ENCODE assay signal across 24 mouse cellular contexts in the genomic region with DNA sequence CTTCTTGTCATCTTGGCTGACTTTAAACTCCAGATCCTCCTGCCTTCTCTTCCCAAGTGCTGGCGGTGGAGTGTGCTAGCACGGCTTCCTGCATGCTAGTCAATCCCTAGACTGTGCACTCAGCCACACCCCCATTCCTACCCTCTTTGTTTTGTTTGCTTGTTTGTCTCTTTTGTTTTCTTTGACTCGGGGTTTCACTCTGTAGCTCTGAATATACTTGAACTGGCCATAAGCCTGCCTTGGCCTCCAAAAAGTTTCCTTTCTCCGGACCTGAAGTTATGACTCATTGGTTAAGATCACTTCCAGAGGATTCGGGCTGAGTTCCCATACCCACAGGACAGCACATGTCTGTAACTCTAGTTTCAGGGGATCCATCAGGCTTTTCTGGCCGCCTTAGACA. TPM values are rescaled to one million over a fixed set of nuclear protein-coding genes. Genes with fewer than 3 reads are reported as not detected.
DNase-seq lines count a peak whose midpoint lies in the region; TF ChIP-seq lines count a peak whose summit lies in the region.
"Had no signal": no experiment of that assay in that cellular context is flagged by ENCODE, and none has a peak within 500 bp of the region (broad histone marks: within the 10 kb centered on the region; RNA-seq: fewer than 3 reads in every experiment).

No protein-coding gene starts in this region.

- no peaks in the 10 kb centered on the region for H3K27me3 ChIP-seq in midbrain, embryonic 10.5 days (ENCODE audit: low read depth, poor library complexity, severe bottlenecking)
- H3K27me3 ChIP-seq: CH12.LX; forebrain, embryonic 15.5 days; intestine, embryonic 15.5 days; Patski had no signal

- intact Hi-C loops in gastrocnemius, adult 2 months (cut with DNase I) = no loop called here

- TF ChIP-seq CTCF in gastrocnemius, adult 2 months (IDR thresholded peaks at IDR 0.05) = no peak
- no peak for TF ChIP-seq CTCF in embryonic fibroblast, embryonic 13.5 days (IDR thresholded peaks at IDR 0.05; ENCODE audit: borderline replicate concordance, insufficient read depth, low read length)

- no peaks in the 10 kb centered on the region for H3K36me3 ChIP-seq in midbrain, embryonic 10.5 days
- H3K36me3 ChIP-seq: embryonic facial prominence, embryonic 13.5 days; forebrain, embryonic 10.5 days; forebrain, embryonic 15.5 days; heart, embryonic 10.5 days; hindbrain, embryonic 10.5 days; intestine, embryonic 15.5 days had no signal

- DNase-seq in gastrocnemius, adult 2 months = peak; percentile 30
- DNase-seq in gastrocnemius, postnatal 4 days (ENCODE audit: low spot score in 2 of 2) = no peak
- DNase-seq in 3134 (ENCODE audit: extremely low read depth, insufficient read length, low spot score) (peak; percentile 74), NIH3T3 (ENCODE audit: low read depth) (peak; percentile 94), MN1 (ENCODE audit: low spot score) (no peak)
- no peak for DNase-seq in neural tube, embryonic 10.5 days (ENCODE audit: extremely low spot score, low spot score)
- DNase-seq in midbrain, embryonic 10.5 days (ENCODE audit: low spot score) = no peak
- DNase-seq: cerebellum, adult 11-12 months; cerebellum, adult 9-11 months; cerebellum, postnatal 36 days; gastrocnemius, postnatal 14 days had no signal

- 62% methylated on average over 6 of the region's 6 CpGs for WGBS in midbrain, embryonic 10.5 days

- no peak for TF ChIP-seq POLR2A in embryonic fibroblast, embryonic 13.5 days (IDR thresholded peaks at IDR 0.05; ENCODE audit: low read depth, low read length)

- H3K4me3 ChIP-seq in gastrocnemius, adult 2 months = no peak overlapping the region
- H3K4me3 ChIP-seq in embryonic fibroblast, embryonic 13.5 days (ENCODE audit: insufficient read depth, low read length) = no peak overlapping the region
- no peak overlapping the region for H3K4me3 ChIP-seq in midbrain, embryonic 10.5 days
- H3K4me3 ChIP-seq: embryonic facial prominence, embryonic 13.5 days; forebrain, embryonic 10.5 days; forebrain, embryonic 15.5 days; heart, embryonic 10.5 days; hindbrain, embryonic 10.5 days; intestine, embryonic 15.5 days had no signal

- peak overlapping the region; percentile 40; the same call in 1 of the 2 replicates for H3K27ac ChIP-seq in gastrocnemius, adult 2 months
- H3K27ac ChIP-seq in embryonic fibroblast, embryonic 13.5 days (ENCODE audit: insufficient read depth, low read length) = peak overlapping the region; percentile 71
- no peak overlapping the region for H3K27ac ChIP-seq in midbrain, embryonic 10.5 days (replicated peaks)
- H3K27ac ChIP-seq: embryonic facial prominence, embryonic 13.5 days; forebrain, embryonic 10.5 days; forebrain, embryonic 15.5 days; heart, embryonic 10.5 days; hindbrain, embryonic 10.5 days; hindbrain, embryonic 14.5 days; intestine, embryonic 15.5 days had no signal

- no peaks in the 10 kb centered on the region for H3K9me3 ChIP-seq in midbrain, embryonic 10.5 days (replicated peaks)
- H3K9me3 ChIP-seq: embryonic facial prominence, embryonic 13.5 days; forebrain, embryonic 10.5 days; forebrain, embryonic 15.5 days; heart, embryonic 10.5 days; hindbrain, embryonic 10.5 days; intestine, embryonic 15.5 days had no signal

- peaks cover 2% of the 10 kb centered on the region; the same call in 1 of the 2 replicates for H3K4me1 ChIP-seq in embryonic fibroblast, embryonic 13.5 days (ENCODE audit: control insufficient read depth, insufficient read depth, low read length)
- H3K4me1 ChIP-seq in midbrain, embryonic 10.5 days = peaks cover 11% of the 10 kb centered on the region
- H3K4me1 ChIP-seq: embryonic facial prominence, embryonic 13.5 days; forebrain, embryonic 15.5 days; heart, embryonic 10.5 days; intestine, embryonic 15.5 days had no signal

RNA-seq across cellular contexts. Expression of a gene that starts 9.3 kb away (rescaled TPM):
- total RNA-seq in gastrocnemius, adult 2 months (2021) = under 1 TPM in 1 of 2 experiments, not detected in 1; 0.25 TPM
- total RNA-seq in gastrocnemius, postnatal 4 days (2021) = under 1 TPM in 1 of 2 experiments, not detected in 1; 0.31 TPM
- polyA plus RNA-seq in embryonic fibroblast, embryonic 13.5 days (2011; ENCODE audit: insufficient read length, low read depth, missing spikeins) = not detected in 2 replicates
- 0.22 and 0.23 TPM in 2 replicates for polyA plus RNA-seq in midbrain, embryonic 10.5 days (2016; fragmentation: Nextera tagmentation; extraction: Ambion mirVana)
- total RNA-seq: adrenal gland, postnatal 14 days; heart, postnatal 14 days had no signal

RNA-seq across cellular contexts. Expression of a gene that starts 16.4 kb away (rescaled TPM):
- 1 to 10 TPM; 2.9 to 4.0 TPM for total RNA-seq in gastrocnemius, adult 2 months (2021)
- total RNA-seq in gastrocnemius, postnatal 4 days (2021) = 1 to 10 TPM; 7.5 to 9.5 TPM
- polyA plus RNA-seq in embryonic fibroblast, embryonic 13.5 days (2011; ENCODE audit: insufficient read length, low read depth, missing spikeins) = 25.3 and 27.6 TPM in 2 replicates
- polyA plus RNA-seq in midbrain, embryonic 10.5 days (2016; fragmentation: Nextera tagmentation; extraction: Ambion mirVana) = 31.0 and 34.0 TPM in 2 replicates

RNA-seq across cellular contexts. Expression of a gene that starts 30.3 kb away (rescaled TPM):
- total RNA-seq in gastrocnemius, adult 2 months (2021) = not detected
- total RNA-seq in gastrocnemius, postnatal 4 days (2021) = not detected
- not detected in 2 replicates for polyA plus RNA-seq in embryonic fibroblast, embryonic 13.5 days (2011; ENCODE audit: insufficient read length, low read depth, missing spikeins)
- not detected in 2 replicates for polyA plus RNA-seq in midbrain, embryonic 10.5 days (2016; fragmentation: Nextera tagmentation; extraction: Ambion mirVana)
- total RNA-seq: adrenal gland, postnatal 14 days; CH12.LX; gastrocnemius, postnatal 14 days; granulocyte monocyte progenitor cell, adult 5-6 weeks; heart, postnatal 14 days had no signal
- polyA plus RNA-seq: embryonic facial prominence, embryonic 13.5 days; forebrain, embryonic 10.5 days; forebrain, embryonic 15.5 days; heart, embryonic 10.5 days; hindbrain, embryonic 14.5 days; intestine, embryonic 15.5 days had no signal

RNA-seq across cellular contexts. Expression of a gene that starts 59.2 kb away (rescaled TPM):
- 100 to 1,000 TPM in 1 of 2 experiments, 10 to 100 TPM in 1; 73.7 to 104 TPM for total RNA-seq in gastrocnemius, adult 2 months (2021)
- total RNA-seq in gastrocnemius, postnatal 4 days (2021) = 100 to 1,000 TPM; 266 to 268 TPM
- polyA plus RNA-seq in embryonic fibroblast, embryonic 13.5 days (2011; ENCODE audit: insufficient read length, low read depth, missing spikeins) = 1,348 and 1,377 TPM in 2 replicates
- 246 and 248 TPM in 2 replicates for polyA plus RNA-seq in midbrain, embryonic 10.5 days (2016; fragmentation: Nextera tagmentation; extraction: Ambion mirVana)

Comparison
In these comparisons a context has a peak if more than half of its experiments do, and no peak if none do; other contexts are left out.
1. DNase-seq: peak in gastrocnemius, adult 2 months (single experiment), 3134 (single experiment) and NIH3T3 (single experiment); none in gastrocnemius, postnatal 4 days (0 of 2), neural tube, embryonic 10.5 days (single experiment), midbrain, embryonic 10.5 days (single experiment) and MN1 (single experiment).